Mouse (Mus musculus) neural tube, embryonic 14.5 days (tissue): ENCODE data around the gene Slc5a4a. TPM values are rescaled to one million over a fixed set of nuclear protein-coding genes. Genes with fewer than 3 reads are reported as not detected.

Experiments
- ATAC-seq: fragments of 200-750 bp; cut with Nextera tagmentation; 2 replicates; pipeline ENCODE4 v1.8.0; 2017; ENCODE audit warnings: low read depth, mild to moderate bottlenecking, moderate TSS enrichment, moderate library complexity
- H3K27ac ChIP-seq: fragments of 300-500 bp; sonication (generic); 2 replicates; pipeline ENCODE4 v1.5.1; 2014; ENCODE audit warnings: low read depth, mild to moderate bottlenecking, control low read depth, low read length, moderate library complexity, mixed read lengths
- H3K27me3 ChIP-seq: fragments of 300-500 bp; sonication (generic); 2 replicates; pipeline ENCODE4 v1.6.1; 2014; ENCODE audit warnings: low read length; ENCODE audit not compliant: control insufficient read depth, insufficient read depth
- H3K36me3 ChIP-seq: fragments of 300-500 bp; sonication (generic); 2 replicates; pipeline ENCODE4 v1.6.1; 2014; ENCODE audit warnings: low read length, mixed read lengths; ENCODE audit not compliant: control insufficient read depth, insufficient read depth
- H3K4me1 ChIP-seq: fragments of 300-500 bp; sonication (generic); 2 replicates; pipeline ENCODE4 v1.6.1; 2014; ENCODE audit warnings: low read length; ENCODE audit not compliant: control insufficient read depth, insufficient read depth
- H3K4me2 ChIP-seq: fragments of 300-500 bp; sonication (generic); 2 replicates; pipeline ENCODE4 v1.6.1; 2014; ENCODE audit warnings: mild to moderate bottlenecking, low read depth, low read length, control low read depth
- H3K4me3 ChIP-seq: fragments of 300-500 bp; sonication (generic); 2 replicates; pipeline ENCODE4 v1.5.1; 2014; ENCODE audit warnings: low read depth, low read length, control low read depth, mixed read lengths
- H3K9ac ChIP-seq: fragments of 300-500 bp; sonication (generic); replicated peaks from 2 replicates; pipeline ENCODE4 v1.6.1; 2014; ENCODE audit warnings: low read depth, mild to moderate bottlenecking, control low read depth, low read length, mixed read lengths
- H3K9me3 ChIP-seq: fragments of 300-500 bp; sonication (generic); 2 replicates; pipeline ENCODE4 v1.6.1; 2016; ENCODE audit warnings: low read length; ENCODE audit not compliant: control insufficient read depth
- WGBS: fragments of 180-500 bp; shearing (Covaris S2); extraction: QIAGEN DNeasy Blood & Tissue Kit; methylation state at CpG from one replicate; pipeline ENCODE4 v1.1.7; 2014; 5-methylcytosine and 5-hydroxymethylcytosine counted together
- polyA plus RNA-seq: library from polyadenylated mRNA; unstranded; fragments of >200 nt; fragmentation: Nextera tagmentation; extraction: Ambion mirVana; gene quantifications from 2 replicates; pipeline ENCODE4 v1.2.1, GENCODE M21; 2014

Gene Slc5a4a
- 0.09 TPM in 1 of 2 replicates, not detected in the other for polyA plus RNA-seq

DNA sequence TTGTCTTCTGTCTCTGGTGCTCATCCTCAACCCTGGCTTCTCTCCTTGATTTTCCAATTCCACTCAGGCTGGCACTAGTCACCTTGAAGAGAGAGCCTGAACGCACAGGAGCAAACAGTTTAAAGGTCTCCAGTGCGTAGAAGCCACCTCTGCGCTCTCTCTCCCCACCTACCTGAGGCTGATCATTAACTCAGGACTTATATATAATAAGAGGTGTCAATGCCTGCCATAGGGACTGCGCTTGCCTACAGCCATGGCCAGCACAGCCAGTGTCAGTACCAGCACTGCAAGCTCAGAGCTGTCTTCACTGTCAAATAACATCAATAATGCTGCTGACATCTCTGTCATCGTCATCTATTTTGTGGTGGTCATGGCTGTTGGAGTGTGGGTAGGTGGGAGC is at the start of gene Slc5a4a:
Slc5a4a (plus strand) TSS at position 174 of the 400 bp plus-strand sequence.
- no peaks in the 10 kb centered on the region for H3K9me3 ChIP-seq
- H3K4me1 ChIP-seq = no peaks in the 10 kb centered on the region
- no peak within 1 kb of the TSS for H3K9ac ChIP-seq
- no peaks in the 10 kb centered on the region for H3K36me3 ChIP-seq
- 90% methylated on average over 5 of the region's 5 CpGs for WGBS
- H3K27ac ChIP-seq = no peak within 1 kb of the TSS
- ATAC-seq = no peak
- H3K4me3 ChIP-seq = no peak within 1 kb of the TSS
- no peak within 1 kb of the TSS for H3K4me2 ChIP-seq
- no peaks in the 10 kb centered on the region for H3K27me3 ChIP-seq

DNA sequence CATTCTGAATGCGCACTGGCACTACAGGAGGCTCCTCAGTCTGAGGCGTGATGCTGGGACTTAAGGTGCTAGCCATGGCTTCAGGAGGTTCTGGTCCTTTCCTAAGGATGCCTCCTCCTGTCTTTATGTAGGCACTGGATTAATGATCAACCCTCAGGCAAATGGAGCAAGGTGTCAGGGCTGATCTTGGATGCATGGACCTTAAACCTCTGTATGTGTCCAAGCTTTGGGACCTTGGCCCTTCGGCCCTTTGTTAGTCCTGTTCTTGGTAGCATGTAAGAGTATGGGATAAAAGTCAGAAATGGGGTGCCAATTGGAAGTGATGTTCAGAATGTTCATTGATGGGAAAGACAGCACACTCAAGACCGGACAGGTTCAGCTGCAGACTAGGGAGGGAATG is 36.4 kb upstream of the Slc5a4a start, which contains the start of gene Slc5a4b:
Slc5a4b (minus strand) TSS at position 101 of the 400 bp plus-strand sequence.
- 93% methylated on average over 4 of the region's 4 CpGs for WGBS
- Histone ChIP-seq H3K4me1 (no peaks in the 10 kb centered on the region), H3K9me3 (no peaks in the 10 kb centered on the region), H3K9ac (no peak within 1 kb of the TSS), H3K4me3 (no peak within 1 kb of the TSS), H3K4me2 (no peak within 1 kb of the TSS), H3K27me3 (no peaks in the 10 kb centered on the region), H3K27ac (no peak within 1 kb of the TSS), H3K36me3 (no peaks in the 10 kb centered on the region)
- ATAC-seq = no peak

DNA sequence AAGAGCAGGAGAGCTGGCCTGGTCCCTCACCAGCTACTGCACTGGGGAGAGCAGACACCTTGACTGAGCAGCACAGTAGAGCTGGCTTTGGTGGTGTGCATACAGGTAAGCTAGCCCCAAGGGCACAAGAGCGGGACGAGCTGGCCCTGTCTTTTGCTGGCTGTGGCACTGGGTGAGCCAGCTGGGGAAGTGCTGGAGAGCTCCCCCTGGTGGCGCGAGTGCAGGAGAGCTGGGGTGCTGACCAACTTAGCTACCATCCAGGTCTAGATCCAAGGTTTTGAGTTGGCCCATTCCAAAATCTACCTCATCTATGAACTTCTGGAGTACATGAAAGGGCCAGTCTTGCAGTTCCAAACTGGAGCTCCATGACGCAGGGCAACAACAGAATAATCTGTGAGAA is 29.3 kb upstream of the Slc5a4a start:
- Histone ChIP-seq H3K9me3 (no peaks in the 10 kb centered on the region), H3K36me3 (no peaks in the 10 kb centered on the region), H3K4me2 (no peak overlapping the region), H3K9ac (no peak overlapping the region), H3K4me1 (no peaks in the 10 kb centered on the region), H3K27ac (no peak overlapping the region), H3K27me3 (no peaks in the 10 kb centered on the region), H3K4me3 (no peak overlapping the region)
- ATAC-seq = no peak
- WGBS = 24% methylated on average over 5 of the region's 5 CpGs

DNA sequence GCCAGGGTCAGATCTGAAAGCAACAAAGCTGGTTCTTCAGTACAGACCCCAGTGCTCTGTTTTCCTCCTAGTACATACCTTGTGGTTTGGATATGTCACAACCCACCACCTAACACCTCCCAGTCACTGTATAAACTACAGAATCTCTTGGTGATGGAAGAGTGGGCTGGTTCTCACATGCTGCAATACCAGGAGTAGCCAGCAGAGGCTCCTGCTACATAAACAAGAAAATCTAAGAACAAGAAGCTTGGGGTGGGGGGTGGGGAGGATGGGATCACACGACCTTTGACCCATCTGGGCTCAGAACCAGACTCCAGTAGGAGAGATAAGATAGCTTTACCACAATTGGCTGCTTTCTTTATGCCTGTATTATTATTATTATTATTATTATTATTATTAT is 28.5 kb upstream of the Slc5a4a start:
- ATAC-seq = no peak
- no peak overlapping the region for H3K4me3 ChIP-seq
- no peaks in the 10 kb centered on the region for H3K4me1 ChIP-seq
- WGBS = 19% methylated on average over 1 of the region's 1 CpGs
- no peaks in the 10 kb centered on the region for H3K27me3 ChIP-seq
- H3K9ac ChIP-seq = no peak overlapping the region
- no peaks in the 10 kb centered on the region for H3K9me3 ChIP-seq
- no peaks in the 10 kb centered on the region for H3K36me3 ChIP-seq
- no peak overlapping the region for H3K27ac ChIP-seq
- no peak overlapping the region for H3K4me2 ChIP-seq

DNA sequence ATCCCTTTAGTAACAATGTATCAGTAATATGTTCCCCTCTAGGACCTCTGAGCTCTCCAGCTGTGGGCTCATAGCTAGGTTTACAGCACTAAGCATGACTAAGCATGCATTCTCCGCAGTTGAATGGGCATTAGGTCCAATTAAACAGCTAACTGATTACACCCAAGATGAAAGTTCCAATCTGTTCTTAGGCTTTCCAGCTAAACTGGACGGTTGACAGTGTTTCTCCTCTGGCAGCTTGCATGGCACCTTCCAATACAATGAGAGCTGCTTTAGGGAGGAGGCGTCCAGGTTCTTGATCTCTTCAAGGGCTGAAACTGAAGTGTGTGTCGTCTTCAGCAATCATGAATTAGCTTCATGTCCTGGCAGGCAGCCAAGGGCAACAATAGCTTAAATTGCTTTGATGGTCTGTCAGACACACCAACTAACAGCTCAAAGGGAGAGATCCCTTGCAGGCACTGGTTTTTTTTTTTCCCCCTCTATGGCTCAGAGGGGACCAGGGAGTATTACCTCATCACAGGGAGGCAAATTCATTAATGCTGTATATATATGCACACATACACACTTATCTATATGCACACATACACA is 27.0 kb upstream of the Slc5a4a start:
- ATAC-seq = no peak
- WGBS = 21% methylated on average over 4 of the region's 4 CpGs
- Histone ChIP-seq H3K4me3 (no peak overlapping the region), H3K9ac (no peak overlapping the region), H3K27me3 (no peaks in the 10 kb centered on the region), H3K36me3 (no peaks in the 10 kb centered on the region), H3K9me3 (no peaks in the 10 kb centered on the region), H3K4me2 (no peak overlapping the region), H3K4me1 (no peaks in the 10 kb centered on the region), H3K27ac (no peak overlapping the region)

DNA sequence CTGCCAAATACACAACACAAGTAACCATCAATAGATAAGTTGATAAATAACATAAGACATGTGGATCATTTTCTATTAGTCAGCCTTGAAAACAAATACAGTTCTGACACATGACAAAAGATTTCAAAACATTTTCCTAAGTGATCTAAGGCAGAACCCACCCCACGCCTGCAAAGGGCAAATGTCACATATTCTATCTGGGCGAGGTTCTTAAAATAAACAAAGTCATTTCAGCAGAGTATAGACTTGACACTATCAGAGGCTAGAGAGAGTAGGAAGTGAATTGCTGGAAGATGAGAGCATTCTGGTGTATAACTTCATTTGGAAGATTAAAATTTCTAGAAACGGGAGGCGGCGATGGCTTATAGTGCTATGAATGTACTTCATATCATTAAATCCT is 25.8 kb upstream of the Slc5a4a start:
- WGBS = 91% methylated on average over 5 of the region's 5 CpGs
- H3K9ac ChIP-seq = no peak overlapping the region
- no peak overlapping the region for H3K4me3 ChIP-seq
- H3K4me2 ChIP-seq = no peak overlapping the region
- H3K27ac ChIP-seq = no peak overlapping the region
- no peaks in the 10 kb centered on the region for H3K27me3 ChIP-seq
- H3K36me3 ChIP-seq = no peaks in the 10 kb centered on the region
- ATAC-seq = no peak
- H3K9me3 ChIP-seq = no peaks in the 10 kb centered on the region
- no peaks in the 10 kb centered on the region for H3K4me1 ChIP-seq

DNA sequence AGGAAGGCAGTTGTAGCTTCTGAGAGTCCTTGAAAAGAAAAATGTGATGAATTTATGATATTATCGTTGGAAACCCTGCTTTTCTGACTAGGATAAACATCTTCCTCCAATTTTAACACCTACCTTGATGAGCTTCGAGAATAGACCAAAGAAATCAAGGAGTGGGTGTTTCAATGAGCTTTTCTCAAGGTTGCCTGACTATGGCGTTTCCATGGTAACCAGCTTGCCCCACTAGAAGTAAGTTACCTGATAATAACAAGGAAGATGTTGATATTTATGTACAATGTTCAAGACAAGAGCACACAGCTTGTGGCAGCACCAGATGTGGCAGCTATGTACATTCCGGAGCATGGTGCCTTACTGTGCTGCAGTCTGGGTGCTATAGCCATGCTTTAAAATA is 14.7 kb upstream of the Slc5a4a start:
- Histone ChIP-seq H3K4me1 (no peaks in the 10 kb centered on the region), H3K4me2 (no peak overlapping the region), H3K27me3 (no peaks in the 10 kb centered on the region), H3K36me3 (no peaks in the 10 kb centered on the region), H3K9me3 (no peaks in the 10 kb centered on the region), H3K4me3 (no peak overlapping the region), H3K9ac (no peak overlapping the region), H3K27ac (no peak overlapping the region)
- ATAC-seq = no peak
- WGBS = 72% methylated on average over 4 of the region's 4 CpGs

DNA sequence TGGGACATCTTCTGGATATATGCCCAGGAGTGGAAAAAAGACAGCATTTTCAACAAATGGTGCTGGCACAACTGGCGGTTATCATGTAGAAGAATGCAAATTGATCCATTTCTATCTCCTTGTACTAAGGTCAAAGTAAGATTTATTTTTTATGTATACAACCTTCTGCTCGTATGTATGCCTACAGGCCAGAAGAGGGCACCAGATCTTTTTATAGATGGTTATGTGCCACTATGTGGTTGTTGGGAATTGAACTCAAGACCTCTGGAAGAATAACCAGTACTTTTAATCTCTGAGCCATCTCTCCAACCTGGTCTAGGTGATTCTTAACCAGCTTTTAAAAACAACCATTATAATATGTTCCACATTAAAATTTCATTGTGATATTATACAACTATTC is 10.9 kb upstream of the Slc5a4a start:
- no peaks in the 10 kb centered on the region for H3K4me1 ChIP-seq
- H3K9me3 ChIP-seq = no peaks in the 10 kb centered on the region
- no peaks in the 10 kb centered on the region for H3K27me3 ChIP-seq
- no peak overlapping the region for H3K4me3 ChIP-seq
- H3K36me3 ChIP-seq = no peaks in the 10 kb centered on the region
- no peak overlapping the region for H3K4me2 ChIP-seq
- no peak overlapping the region for H3K9ac ChIP-seq
- H3K27ac ChIP-seq = no peak overlapping the region
- WGBS = 83% methylated on average over 2 of the region's 2 CpGs
- no peak for ATAC-seq

DNA sequence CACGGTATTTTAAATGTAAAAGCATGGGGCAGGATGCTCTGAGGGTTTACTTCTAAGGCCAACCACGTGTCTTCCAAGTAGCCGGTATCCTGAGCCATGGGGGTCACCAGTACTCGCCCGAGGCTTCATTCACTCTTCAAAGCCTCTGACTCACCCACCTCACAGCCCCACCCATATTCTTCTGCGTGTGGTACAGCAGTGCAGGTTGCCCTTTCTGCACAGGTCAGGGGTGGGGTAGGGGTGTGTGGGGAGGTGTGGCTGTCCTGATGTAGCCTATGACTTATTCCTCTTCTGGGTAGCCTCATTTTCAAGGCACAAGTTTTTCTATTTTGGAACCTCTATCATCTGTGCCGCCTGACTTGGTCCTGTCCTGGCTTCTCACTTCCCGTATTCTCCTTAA is 405 bp upstream of the Slc5a4a start:
- no peaks in the 10 kb centered on the region for H3K4me1 ChIP-seq
- ATAC-seq = no peak
- 68% methylated on average over 8 of the region's 8 CpGs for WGBS

More for the DNA sequence above, 405 bp upstream of the Slc5a4a start:
- Histone ChIP-seq H3K9ac (no peak overlapping the region), H3K4me2 (no peak overlapping the region), H3K27me3 (no peaks in the 10 kb centered on the region), H3K4me3 (no peak overlapping the region), H3K36me3 (no peaks in the 10 kb centered on the region), H3K27ac (no peak overlapping the region), H3K9me3 (no peaks in the 10 kb centered on the region)
